10 mouse cellular contexts compared by ENCODE assay signal in the genomic region with DNA sequence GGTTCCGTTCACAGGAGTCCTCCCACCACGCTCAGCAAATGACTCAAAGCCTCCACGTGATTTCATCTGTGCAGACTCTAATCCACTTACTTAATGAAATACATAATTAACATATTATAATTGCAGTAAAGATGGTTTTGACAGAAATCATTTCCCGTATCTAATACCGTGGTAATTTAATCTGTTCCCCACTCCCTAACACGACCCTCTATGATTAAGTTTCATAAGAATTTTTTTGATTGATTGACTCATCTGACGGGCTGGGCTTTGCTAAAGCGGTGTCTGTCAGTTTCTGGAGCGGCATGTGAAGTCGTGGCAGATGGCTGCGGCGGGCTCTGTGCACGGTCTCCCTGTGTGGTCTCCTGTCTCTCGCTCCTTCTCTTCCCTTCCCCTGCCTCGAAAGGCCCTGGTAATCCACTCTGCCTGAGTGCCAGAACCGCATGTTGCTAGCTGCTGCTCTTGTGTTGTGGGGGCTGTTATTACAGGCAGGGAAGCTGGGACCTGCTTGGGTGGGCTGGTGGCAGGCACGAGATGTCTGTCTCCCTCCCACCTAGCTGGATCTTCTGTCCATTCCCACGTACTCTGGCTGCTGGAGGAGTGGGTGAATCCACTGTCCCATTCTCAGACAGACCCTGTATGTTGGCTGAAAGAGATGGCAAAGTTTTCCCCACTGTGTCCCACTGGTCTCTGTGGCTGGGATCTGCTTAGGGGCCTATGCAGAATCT.
DNase-seq lines count a peak whose midpoint lies in the region; ATAC-seq and TF ChIP-seq lines count a peak whose summit lies in the region.
"Had no signal": no experiment of that assay in that cellular context is flagged by ENCODE, and none has a peak within 500 bp of the region (broad histone marks: within the 10 kb centered on the region; RNA-seq: fewer than 3 reads in every experiment).

No protein-coding gene starts in this region.

- TF ChIP-seq EP300 in liver, postnatal 0 days (IDR thresholded peaks at IDR 0.05; ENCODE audit: low read depth), result no peak

- no peaks in the 10 kb centered on the region for H3K27me3 ChIP-seq in liver, postnatal 0 days (ENCODE audit: insufficient read depth, low read length)
- H3K27me3 ChIP-seq in embryonic facial prominence, embryonic 14.5 days (replicated peaks; ENCODE audit: control insufficient read depth, insufficient read depth, low read length), result no peaks in the 10 kb centered on the region; the same call in 1 of the 2 replicates
- H3K27me3 ChIP-seq in hindbrain, embryonic 13.5 days, result no peaks in the 10 kb centered on the region
- H3K27me3 ChIP-seq in neural tube, embryonic 14.5 days (ENCODE audit: control insufficient read depth, insufficient read depth, low read length), result no peaks in the 10 kb centered on the region

- no peak for ATAC-seq in liver, postnatal 0 days
- peak; percentile 84 for ATAC-seq in embryonic facial prominence, embryonic 14.5 days (ENCODE audit: low read depth)
- ATAC-seq in hindbrain, embryonic 13.5 days (ENCODE audit: low FRiP score), result peak; percentile 52
- ATAC-seq in neural tube, embryonic 14.5 days (ENCODE audit: low read depth), result no peak

- no peak overlapping the region for H3K4me2 ChIP-seq in liver, postnatal 0 days (ENCODE audit: low read depth, low read length)
- no peak overlapping the region for H3K4me2 ChIP-seq in embryonic facial prominence, embryonic 14.5 days (ENCODE audit: low read depth, low read length)
- no peak overlapping the region for H3K4me2 ChIP-seq in hindbrain, embryonic 13.5 days
- H3K4me2 ChIP-seq in neural tube, embryonic 14.5 days (ENCODE audit: low read depth, low read length), result no peak overlapping the region

- TF ChIP-seq CTCF in liver, postnatal 0 days (IDR thresholded peaks at IDR 0.05; ENCODE audit: low read depth), result no peak

- H3K9me3 ChIP-seq in liver, postnatal 0 days (ENCODE audit: low read length), result peaks cover 5% of the 10 kb centered on the region; the same call in 1 of the 2 replicates
- no peaks in the 10 kb centered on the region; the same call in 1 of the 2 replicates for H3K9me3 ChIP-seq in embryonic facial prominence, embryonic 14.5 days (ENCODE audit: control insufficient read depth, low read length)
- no peaks in the 10 kb centered on the region for H3K9me3 ChIP-seq in hindbrain, embryonic 13.5 days
- H3K9me3 ChIP-seq in neural tube, embryonic 14.5 days (ENCODE audit: control insufficient read depth, low read length), result no peaks in the 10 kb centered on the region

- peak; percentile 5 for DNase-seq in liver
- no peak for DNase-seq in liver, postnatal 0 days
- DNase-seq in embryonic facial prominence, embryonic 14.5 days (ENCODE audit: low spot score), result peak; percentile 89
- DNase-seq in urinary bladder, postnatal 36 days (ENCODE audit: low spot score in 2 of 2), result no peak
- DNase-seq in heart, postnatal 36 days, result no peak
- DNase-seq in urinary bladder, postnatal 4 days (ENCODE audit: low spot score in 2 of 2), result no peak
- DNase-seq: adrenal gland, adult 8-10 months; lung, postnatal 14 days had no signal

- no peaks in the 10 kb centered on the region for H3K4me1 ChIP-seq in liver, postnatal 0 days (ENCODE audit: insufficient read depth)
- H3K4me1 ChIP-seq in embryonic facial prominence, embryonic 14.5 days (ENCODE audit: control insufficient read depth, insufficient read depth, low read length), result peaks cover 19% of the 10 kb centered on the region
- H3K4me1 ChIP-seq in hindbrain, embryonic 13.5 days (replicated peaks), result peaks cover 38% of the 10 kb centered on the region
- H3K4me1 ChIP-seq in neural tube, embryonic 14.5 days (ENCODE audit: control insufficient read depth, insufficient read depth, low read length), result peaks cover 20% of the 10 kb centered on the region

- H3K4me3 ChIP-seq in liver, postnatal 0 days (ENCODE audit: low read depth, low read length), result no peak overlapping the region
- no peak overlapping the region for H3K4me3 ChIP-seq in embryonic facial prominence, embryonic 14.5 days (ENCODE audit: low read depth, low read length)
- H3K4me3 ChIP-seq in hindbrain, embryonic 13.5 days, result no peak overlapping the region
- no peak overlapping the region for H3K4me3 ChIP-seq in neural tube, embryonic 14.5 days (ENCODE audit: low read depth, low read length)

- intact Hi-C loops in heart, postnatal 36 days (cut with DNase I), result no loop called here

- no peaks in the 10 kb centered on the region for H3K36me3 ChIP-seq in liver, postnatal 0 days (replicated peaks; ENCODE audit: insufficient read depth, low read length)
- H3K36me3 ChIP-seq in embryonic facial prominence, embryonic 14.5 days (ENCODE audit: control insufficient read depth, insufficient read depth, low read length), result no peaks in the 10 kb centered on the region
- H3K36me3 ChIP-seq in hindbrain, embryonic 13.5 days, result no peaks in the 10 kb centered on the region
- H3K36me3 ChIP-seq in neural tube, embryonic 14.5 days (ENCODE audit: control insufficient read depth, insufficient read depth, low read length), result no peaks in the 10 kb centered on the region

- no peak overlapping the region for H3K27ac ChIP-seq in liver, postnatal 0 days (ENCODE audit: low read depth)
- peak overlapping the region; percentile 3; the same call in 1 of the 2 replicates for H3K27ac ChIP-seq in embryonic facial prominence, embryonic 14.5 days (replicated peaks; ENCODE audit: low read depth, low read length)
- H3K27ac ChIP-seq in hindbrain, embryonic 13.5 days, result peak overlapping the region; percentile 69
- peak overlapping the region; percentile 36; the same call in 1 of the 2 replicates for H3K27ac ChIP-seq in neural tube, embryonic 14.5 days (ENCODE audit: low read depth, low read length)

- H3K9ac ChIP-seq in liver, postnatal 0 days (replicated peaks), result no peak overlapping the region
- no peak overlapping the region for H3K9ac ChIP-seq in embryonic facial prominence, embryonic 14.5 days (ENCODE audit: low read depth, low read length)
- H3K9ac ChIP-seq in hindbrain, embryonic 13.5 days, result no peak overlapping the region
- no peak overlapping the region for H3K9ac ChIP-seq in neural tube, embryonic 14.5 days (replicated peaks; ENCODE audit: low read depth, low read length)

- WGBS in liver, postnatal 0 days (ENCODE audit: insufficient replicate concordance), result 76% methylated on average over 18 of the region's 18 CpGs
- WGBS in embryonic facial prominence, embryonic 14.5 days, result 27% methylated on average over 18 of the region's 18 CpGs
- WGBS in hindbrain, embryonic 13.5 days, result 40% methylated on average over 18 of the region's 18 CpGs
- 40% methylated on average over 18 of the region's 18 CpGs for WGBS in neural tube, embryonic 14.5 days

Comparison
In these comparisons a context has a peak if more than half of its experiments do, and no peak if none do; other contexts are left out.
1. DNase-seq: peak in liver (single experiment) and embryonic facial prominence, embryonic 14.5 days (single experiment); none in liver, postnatal 0 days (single experiment), urinary bladder, postnatal 36 days (0 of 2), heart, postnatal 36 days (0 of 2) and urinary bladder, postnatal 4 days (0 of 2).
2. ATAC-seq: peak in embryonic facial prominence, embryonic 14.5 days (single experiment) and hindbrain, embryonic 13.5 days (single experiment); none in liver, postnatal 0 days (single experiment) and neural tube, embryonic 14.5 days (single experiment).